Mouse (Mus musculus): ENCODE data around the gene E130308A19Rik. TPM values are rescaled to one million over a fixed set of nuclear protein-coding genes. Genes with fewer than 3 reads are reported as not detected.

E130308A19Rik gene
- 0.98 TPM for polyA plus RNA-seq (2014; fragmentation: Illumina TruSeq; extraction: RNeasy Lipid Tissue Mini Kit (QIAGEN cat#74804); ENCODE audit: low read depth, low replicate concordance)

GRCm38 (mm10) chr4:59625998-59626910, at the start of gene E130308A19Rik:
TSS of gene E130308A19Rik (plus strand) at chr4:59626211.

GRCm38 (mm10) chr4:59581314-59582185, 44.5 kb upstream of the E130308A19Rik start, which contains the start of gene Hsdl2:
TSS of gene Hsdl2 (plus strand) at chr4:59581563.

DNA sequence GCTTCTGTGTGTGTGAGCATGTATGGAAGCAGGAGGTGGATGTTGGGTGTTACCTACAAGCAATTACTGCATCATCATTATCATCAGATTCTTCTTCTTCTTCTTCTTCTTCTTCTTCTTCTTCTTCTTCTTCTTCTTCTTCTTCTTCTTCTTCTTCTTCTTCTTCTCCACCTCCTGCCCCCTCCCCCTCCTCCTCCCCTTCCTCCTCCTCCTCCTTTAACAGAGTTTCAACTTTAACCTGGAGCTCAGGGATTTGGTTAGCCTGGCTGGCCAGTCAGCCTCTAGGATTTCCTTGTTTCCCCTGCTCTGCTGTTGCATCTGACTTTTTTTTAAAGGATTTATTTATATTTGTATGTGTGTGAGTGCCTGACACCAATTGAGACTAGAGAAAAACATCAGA, 175.5 kb downstream of the E130308A19Rik start, which contains the start of gene Inip:
Inip (minus strand) TSS at position 101 of the 400 bp plus-strand sequence.

DNA sequence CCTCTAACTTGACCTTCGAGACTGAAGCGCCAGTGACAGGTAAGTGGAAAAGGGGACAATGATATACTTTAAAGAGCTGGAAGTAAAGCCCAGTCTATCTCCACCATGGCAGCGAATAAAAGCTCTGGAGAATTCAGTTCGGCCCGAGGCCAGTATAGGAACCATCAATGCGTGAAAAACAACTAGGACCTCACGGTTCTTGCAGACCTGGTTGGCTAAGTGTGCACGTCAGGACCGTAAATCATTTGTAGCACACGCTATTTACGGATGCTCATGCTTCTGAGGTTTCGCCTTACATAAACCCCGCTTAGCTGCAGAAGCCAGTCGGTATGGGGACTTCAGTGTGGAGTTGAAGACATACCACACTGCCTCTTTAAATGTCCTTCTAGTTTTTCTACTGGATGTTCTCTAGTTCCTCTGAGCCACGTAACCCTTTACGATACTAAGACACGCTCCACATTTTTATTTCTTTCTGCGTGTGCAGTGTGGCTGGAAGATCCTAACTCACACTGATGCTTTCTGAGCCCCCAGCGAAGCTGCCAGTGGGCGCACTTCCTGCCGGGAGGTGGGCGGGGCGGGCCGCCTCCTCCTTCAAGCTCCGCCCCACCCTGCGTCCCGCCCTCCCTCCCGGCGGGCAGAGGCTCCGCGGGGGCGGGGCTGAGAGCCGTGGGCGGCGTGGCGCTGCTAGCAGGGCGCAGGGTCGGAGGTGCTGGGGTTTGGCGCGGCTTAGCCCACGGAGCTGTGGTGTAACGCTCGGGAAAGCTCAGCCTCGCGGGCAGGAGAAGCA, 179.4 kb downstream of the E130308A19Rik start, which contains the start of gene Snx30:
Snx30 (plus strand) TSS at position 660 of the 787 bp plus-strand sequence.

Other genes with a start within 250 kb of the E130308A19Rik start
- 19.6 TPM for gene Susd1, start 187.6 kb upstream of the E130308A19Rik start, polyA plus RNA-seq (2014; fragmentation: Illumina TruSeq; extraction: RNeasy Lipid Tissue Mini Kit (QIAGEN cat#74804); ENCODE audit: low read depth, low replicate concordance)
- gene Ptbp3, start 76.8 kb upstream of the E130308A19Rik start, polyA plus RNA-seq (2014; fragmentation: Illumina TruSeq; extraction: RNeasy Lipid Tissue Mini Kit (QIAGEN cat#74804); ENCODE audit: low read depth, low replicate concordance): 67.6 TPM
- 175 TPM for gene Hsdl2, start 44.6 kb upstream of the E130308A19Rik start, polyA plus RNA-seq (2014; fragmentation: Illumina TruSeq; extraction: RNeasy Lipid Tissue Mini Kit (QIAGEN cat#74804); ENCODE audit: low read depth, low replicate concordance)
- gene Inip, start 175.4 kb downstream of the E130308A19Rik start, polyA plus RNA-seq (2014; fragmentation: Illumina TruSeq; extraction: RNeasy Lipid Tissue Mini Kit (QIAGEN cat#74804); ENCODE audit: low read depth, low replicate concordance): 7.5 TPM
- gene Snx30, start 179.6 kb downstream of the E130308A19Rik start, polyA plus RNA-seq (2014; fragmentation: Illumina TruSeq; extraction: RNeasy Lipid Tissue Mini Kit (QIAGEN cat#74804); ENCODE audit: low read depth, low replicate concordance): 3.3 TPM